ENCODE assay signal across 12 mouse cellular contexts in the genomic region with DNA sequence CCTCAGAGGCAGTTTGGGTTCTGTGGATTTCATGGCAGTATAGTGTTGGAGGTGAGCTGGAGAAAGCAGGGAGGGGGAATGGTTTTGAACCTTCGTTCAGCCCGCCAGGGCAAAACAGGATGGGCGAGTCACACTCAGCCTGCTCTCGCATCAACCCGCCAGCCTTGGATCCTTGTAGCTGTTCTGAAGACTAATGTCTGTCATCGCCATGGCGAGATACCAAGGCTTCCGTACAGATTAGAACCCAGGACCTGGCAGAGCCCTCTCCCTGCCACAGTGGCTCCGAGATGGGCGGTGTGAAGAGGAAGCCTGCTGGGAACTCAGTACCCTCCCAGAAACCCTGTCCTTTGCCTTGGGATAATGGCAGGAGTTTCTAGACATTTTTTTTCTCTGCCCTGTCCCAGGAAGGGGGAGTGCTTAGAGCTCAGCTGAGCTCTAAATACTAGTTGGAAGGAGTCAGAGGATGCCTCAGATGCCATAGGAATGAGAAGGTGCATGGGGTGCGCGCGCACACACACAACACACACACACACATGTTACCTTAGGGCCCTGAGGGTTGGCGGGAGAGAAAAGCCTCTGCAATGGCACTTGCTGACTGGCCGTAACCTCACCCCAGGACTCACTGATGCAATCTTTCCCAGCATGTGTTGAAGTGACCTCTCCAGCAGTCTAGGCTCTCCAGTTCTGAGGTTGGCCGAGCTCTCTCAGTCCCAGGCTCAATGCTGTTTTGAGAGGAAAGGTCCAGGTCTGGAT. TPM values are rescaled to one million over a fixed set of nuclear protein-coding genes. Genes with fewer than 3 reads are reported as not detected.
DNase-seq lines count a peak whose midpoint lies in the region; ATAC-seq and TF ChIP-seq lines count a peak whose summit lies in the region.
"Had no signal": no experiment of that assay in that cellular context is flagged by ENCODE, and none has a peak within 500 bp of the region (broad histone marks: within the 10 kb centered on the region; RNA-seq: fewer than 3 reads in every experiment).

No protein-coding gene starts in this region.

- no peaks in the 10 kb centered on the region for H3K9me3 ChIP-seq in intestine, postnatal 0 days (ENCODE audit: control insufficient read depth)
- no peaks in the 10 kb centered on the region for H3K9me3 ChIP-seq in intestine, embryonic 15.5 days
- H3K9me3 ChIP-seq in hindbrain, postnatal 0 days (ENCODE audit: low read length) = no peaks in the 10 kb centered on the region
- H3K9me3 ChIP-seq in midbrain, postnatal 0 days (ENCODE audit: low read length) = no peaks in the 10 kb centered on the region
- H3K9me3 ChIP-seq: limb, embryonic 15.5 days had no signal

- H3K36me3 ChIP-seq in intestine, postnatal 0 days (ENCODE audit: control insufficient read depth, insufficient read depth) = no peaks in the 10 kb centered on the region
- no peaks in the 10 kb centered on the region for H3K36me3 ChIP-seq in intestine, embryonic 15.5 days
- H3K36me3 ChIP-seq in hindbrain, postnatal 0 days (ENCODE audit: insufficient read depth, low read length) = no peaks in the 10 kb centered on the region
- no peaks in the 10 kb centered on the region for H3K36me3 ChIP-seq in midbrain, postnatal 0 days (ENCODE audit: insufficient read depth, low read length)

- peak overlapping the region; percentile 28; the same call in 1 of the 2 replicates for H3K27ac ChIP-seq in intestine, postnatal 0 days (ENCODE audit: low read depth, low read length)
- no peak overlapping the region for H3K27ac ChIP-seq in intestine, embryonic 15.5 days
- H3K27ac ChIP-seq in hindbrain, postnatal 0 days = peak overlapping the region; percentile 87; the same call in 1 of the 2 replicates
- H3K27ac ChIP-seq in midbrain, postnatal 0 days (ENCODE audit: low read depth, low read length) = peak overlapping the region; percentile 80; the same call in 1 of the 2 replicates
- H3K27ac ChIP-seq: kidney, postnatal 0 days had no signal

- no peak for ATAC-seq in intestine, postnatal 0 days
- no peak for ATAC-seq in intestine, embryonic 15.5 days
- ATAC-seq in hindbrain, postnatal 0 days = no peak
- ATAC-seq in midbrain, postnatal 0 days (ENCODE audit: low FRiP score) = no peak
- ATAC-seq: activated CD4-positive, CD25-positive, alpha-beta regulatory T cell, adult 4 months had no signal

- H3K27me3 ChIP-seq in intestine, postnatal 0 days (replicated peaks; ENCODE audit: control insufficient read depth, insufficient read depth, low read length) = no peaks in the 10 kb centered on the region
- H3K27me3 ChIP-seq in intestine, embryonic 15.5 days (replicated peaks) = no peaks in the 10 kb centered on the region
- no peaks in the 10 kb centered on the region for H3K27me3 ChIP-seq in hindbrain, postnatal 0 days (ENCODE audit: insufficient read depth, low read length)
- H3K27me3 ChIP-seq in midbrain, postnatal 0 days (ENCODE audit: insufficient read depth, low read length) = no peaks in the 10 kb centered on the region
- H3K27me3 ChIP-seq: limb, embryonic 15.5 days had no signal

- TF ChIP-seq CTCF in intestine, postnatal 0 days (IDR thresholded peaks at IDR 0.05; ENCODE audit: low read depth) = no peak
- TF ChIP-seq CTCF in hindbrain, postnatal 0 days (IDR thresholded peaks at IDR 0.05; ENCODE audit: low read depth) = no peak
- no peak for TF ChIP-seq CTCF in midbrain, postnatal 0 days (IDR thresholded peaks at IDR 0.05)

- peak; percentile 40 for DNase-seq in adrenal gland, postnatal 10 days
- DNase-seq in adrenal gland, adult 8-10 months = no peak
- DNase-seq in hindbrain, postnatal 0 days (ENCODE audit: low spot score) = no peak
- no peak for DNase-seq in midbrain, postnatal 0 days (ENCODE audit: low spot score)
- DNase-seq in spleen, adult 18-20 months = no peak
- no peak for DNase-seq in layer of hippocampus, postnatal 36 days
- DNase-seq: cerebellum, adult 18-20 months had no signal

- no peak overlapping the region for H3K4me3 ChIP-seq in intestine, postnatal 0 days (ENCODE audit: low read depth, low read length)
- H3K4me3 ChIP-seq in intestine, embryonic 15.5 days (replicated peaks) = no peak overlapping the region
- no peak overlapping the region for H3K4me3 ChIP-seq in hindbrain, postnatal 0 days (ENCODE audit: low read length)
- H3K4me3 ChIP-seq in midbrain, postnatal 0 days (ENCODE audit: low read depth, low read length) = no peak overlapping the region

- peaks cover 10% of the 10 kb centered on the region for H3K4me1 ChIP-seq in intestine, postnatal 0 days (replicated peaks; ENCODE audit: control insufficient read depth, insufficient read depth, low read length)
- peaks cover 49% of the 10 kb centered on the region for H3K4me1 ChIP-seq in intestine, embryonic 15.5 days (replicated peaks)
- peaks cover 38% of the 10 kb centered on the region for H3K4me1 ChIP-seq in hindbrain, postnatal 0 days (ENCODE audit: insufficient read depth, low read length)
- H3K4me1 ChIP-seq in midbrain, postnatal 0 days (ENCODE audit: insufficient read depth, low read length) = peaks cover 14% of the 10 kb centered on the region

- 88% methylated on average over 16 of the region's 16 CpGs for WGBS in intestine, postnatal 0 days
- WGBS in intestine, embryonic 15.5 days = 90% methylated on average over 16 of the region's 16 CpGs
- 91% methylated on average over 16 of the region's 16 CpGs for WGBS in hindbrain, postnatal 0 days
- 88% methylated on average over 16 of the region's 16 CpGs for WGBS in midbrain, postnatal 0 days

- no peak overlapping the region for H3K4me2 ChIP-seq in intestine, postnatal 0 days (replicated peaks; ENCODE audit: low read depth)
- H3K4me2 ChIP-seq in intestine, embryonic 15.5 days (replicated peaks) = no peak overlapping the region
- peak overlapping the region; percentile 63 for H3K4me2 ChIP-seq in hindbrain, postnatal 0 days (ENCODE audit: low read depth, low read length)
- H3K4me2 ChIP-seq in midbrain, postnatal 0 days (ENCODE audit: low read depth, low read length, poor library complexity, severe bottlenecking) = peak overlapping the region; percentile 67

- H3K9ac ChIP-seq in intestine, postnatal 0 days (ENCODE audit: low read depth, low read length) = no peak overlapping the region
- no peak overlapping the region for H3K9ac ChIP-seq in intestine, embryonic 15.5 days
- peak overlapping the region; percentile 17; the same call in 1 of the 2 replicates for H3K9ac ChIP-seq in hindbrain, postnatal 0 days (replicated peaks; ENCODE audit: low read length)
- no peak overlapping the region for H3K9ac ChIP-seq in midbrain, postnatal 0 days (replicated peaks; ENCODE audit: low read length, poor library complexity, severe bottlenecking)
- H3K9ac ChIP-seq: limb, embryonic 15.5 days had no signal

RNA-seq across cellular contexts. Expression of a gene that starts 14.0 kb away (rescaled TPM):
- total RNA-seq in adrenal gland, postnatal 10 days (2021) = 10 to 100 TPM; 45.1 to 85.2 TPM
- total RNA-seq in adrenal gland, adult 8-10 months (2022) = 10 to 100 TPM; 33.0 to 66.6 (median 48.3) TPM
- polyA plus RNA-seq in intestine, postnatal 0 days (2015; fragmentation: Nextera tagmentation; extraction: Ambion mirVana) = 8.0 and 9.6 TPM in 2 replicates
- 9.2 and 10.1 TPM in 2 replicates for polyA plus RNA-seq in intestine, embryonic 15.5 days (2015; fragmentation: Nextera tagmentation; extraction: Ambion mirVana)
- 78.2 and 90.5 TPM in 2 replicates for total RNA-seq in hindbrain, postnatal 0 days (2014; rRNA removed)
- 18.6 and 19.2 TPM in 2 replicates for polyA plus RNA-seq in hindbrain, postnatal 0 days (2015; fragmentation: Nextera tagmentation; extraction: Ambion mirVana)
- 69.1 and 81.7 TPM in 2 replicates for total RNA-seq in midbrain, postnatal 0 days (2014; rRNA removed)
- 15.7 and 16.5 TPM in 2 replicates for polyA plus RNA-seq in midbrain, postnatal 0 days (2015; fragmentation: Nextera tagmentation; extraction: Ambion mirVana)
- total RNA-seq in layer of hippocampus, postnatal 36 days (2021) = 100 to 1,000 TPM; 189 to 197 TPM

RNA-seq across cellular contexts. Expression of a gene that starts 49.0 kb away (rescaled TPM):
- total RNA-seq in adrenal gland, postnatal 10 days (2021) = 100 to 1,000 TPM; 138 to 212 TPM
- 10 to 100 TPM; 17.5 to 46.5 (median 26.6) TPM for total RNA-seq in adrenal gland, adult 8-10 months (2022)
- 23.1 and 23.7 TPM in 2 replicates for polyA plus RNA-seq in intestine, postnatal 0 days (2015; fragmentation: Nextera tagmentation; extraction: Ambion mirVana)
- 88.1 and 103 TPM in 2 replicates for polyA plus RNA-seq in intestine, embryonic 15.5 days (2015; fragmentation: Nextera tagmentation; extraction: Ambion mirVana)
- 51.9 and 56.3 TPM in 2 replicates for total RNA-seq in hindbrain, postnatal 0 days (2014; rRNA removed)
- 38.3 and 40.0 TPM in 2 replicates for polyA plus RNA-seq in hindbrain, postnatal 0 days (2015; fragmentation: Nextera tagmentation; extraction: Ambion mirVana)
- 51.2 and 91.4 TPM in 2 replicates for total RNA-seq in midbrain, postnatal 0 days (2014; rRNA removed)
- 39.8 and 40.6 TPM in 2 replicates for polyA plus RNA-seq in midbrain, postnatal 0 days (2015; fragmentation: Nextera tagmentation; extraction: Ambion mirVana)
- 10 to 100 TPM; 55.9 to 62.1 TPM for total RNA-seq in layer of hippocampus, postnatal 36 days (2021)

Comparison
In these comparisons a context has a peak if more than half of its experiments do, and no peak if none do; other contexts are left out.
1. H3K4me2 ChIP-seq: peak in hindbrain, postnatal 0 days (single experiment) and midbrain, postnatal 0 days (single experiment); none in intestine, postnatal 0 days (single experiment) and intestine, embryonic 15.5 days (single experiment).